Mouse (Mus musculus) limb, embryonic 11.5 days (tissue): ENCODE results near the gene Arhgef6. TPM values are rescaled to one million over a fixed set of nuclear protein-coding genes. Genes with fewer than 3 reads are reported as not detected.

ENCODE experiments used
- ATAC-seq: fragments of 200-750 bp; cut with Nextera tagmentation; 2 replicates; pipeline ENCODE4 v1.8.0; 2017; ENCODE audit warnings: low read depth; ENCODE audit not compliant: insufficient number of reproducible peaks, low FRiP score, low TSS enrichment
- DNase-seq: peaks from one replicate; pipeline ENCODE4 v3.0.0-alpha.2; 2015; ENCODE audit warnings: low spot score
- H3K27ac ChIP-seq: fragments of 300-500 bp; sonication (generic); replicated peaks from 2 replicates; pipeline ENCODE4 v1.5.1; 2014; ENCODE audit warnings: low read depth, mild to moderate bottlenecking, low read length
- H3K27me3 ChIP-seq: fragments of 300-500 bp; sonication (generic); 2 replicates; pipeline ENCODE4 v1.6.1; 2014; ENCODE audit warnings: mild to moderate bottlenecking, low read length, mixed read lengths; ENCODE audit not compliant: control insufficient read depth, insufficient read depth
- H3K36me3 ChIP-seq: fragments of 300-500 bp; sonication (generic); 2 replicates; pipeline ENCODE4 v1.6.1; 2014; ENCODE audit warnings: mild to moderate bottlenecking, low read length, moderate library complexity, mixed read lengths; ENCODE audit not compliant: control insufficient read depth, insufficient read depth
- H3K4me1 ChIP-seq: fragments of 300-500 bp; sonication (generic); 2 replicates; pipeline ENCODE4 v1.6.1; 2014; ENCODE audit warnings: low read length, mixed read lengths; ENCODE audit not compliant: control insufficient read depth, insufficient read depth
- H3K4me2 ChIP-seq: fragments of 300-500 bp; sonication (generic); 2 replicates; pipeline ENCODE4 v1.6.1; 2014; ENCODE audit warnings: low read depth, mild to moderate bottlenecking, moderate library complexity; ENCODE audit not compliant: severe bottlenecking
- H3K4me3 ChIP-seq: fragments of 300-500 bp; sonication (generic); 2 replicates; pipeline ENCODE4 v1.5.1; 2014; ENCODE audit warnings: low read depth, low read length
- H3K9ac ChIP-seq: fragments of 300-500 bp; sonication (generic); 2 replicates; pipeline ENCODE4 v1.6.1; 2014; ENCODE audit warnings: mild to moderate bottlenecking, low read length
- H3K9me3 ChIP-seq: fragments of 300-500 bp; sonication (generic); 2 replicates; pipeline ENCODE4 v1.6.1; 2016; ENCODE audit warnings: low read length; ENCODE audit not compliant: control insufficient read depth
- WGBS: fragments of 180-500 bp; shearing (Covaris S2); extraction: QIAGEN DNeasy Blood & Tissue Kit; methylation state at CpG from one replicate; pipeline ENCODE4 v1.1.7; 2014; 5-methylcytosine and 5-hydroxymethylcytosine counted together
- polyA plus RNA-seq: library from polyadenylated mRNA; unstranded; fragments of >200 nt; fragmentation: Nextera tagmentation; extraction: Ambion mirVana; gene quantifications from 2 replicates; pipeline ENCODE4 v1.2.1, GENCODE M21; 2014

Arhgef6 gene
- polyA plus RNA-seq, 1 experiment from 2014 or later: 2.9 TPM

DNA sequence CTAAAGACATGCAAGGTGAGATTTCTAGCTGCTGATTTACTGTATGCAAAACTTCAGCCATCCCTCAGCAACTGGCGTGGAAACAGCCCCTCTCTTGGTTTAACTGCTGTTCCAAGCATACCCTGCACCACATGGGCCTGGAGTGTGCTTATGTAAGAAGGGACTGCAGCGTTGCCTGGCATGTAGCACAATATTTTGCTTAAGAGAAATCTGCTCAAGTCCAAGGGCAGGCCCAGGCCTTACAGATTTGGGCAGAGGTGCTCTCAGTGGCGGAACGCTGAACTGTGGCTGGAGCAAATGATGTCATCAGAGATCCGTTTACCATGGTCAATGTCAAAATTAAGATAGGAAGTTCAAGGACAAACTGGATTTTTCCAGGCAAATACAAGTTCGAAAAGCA, 13.6 kb downstream of the Arhgef6 start:
- 81% methylated on average over 6 of the region's 6 CpGs for WGBS
- Histone ChIP-seq H3K27me3 (no peaks in the 10 kb centered on the region), H3K9ac (no peak overlapping the region), H3K9me3 (no peaks in the 10 kb centered on the region), H3K27ac (no peak overlapping the region), H3K4me3 (no peak overlapping the region), H3K4me1 (no peaks in the 10 kb centered on the region), H3K36me3 (no peaks in the 10 kb centered on the region), H3K4me2 (no peak overlapping the region)
- no peak for DNase-seq
- ATAC-seq: no peak

GRCm38 (mm10) chrX:57312066-57312465, 26.5 kb downstream of the Arhgef6 start:
- H3K36me3 ChIP-seq: no peaks in the 10 kb centered on the region
- H3K9ac ChIP-seq: no peak overlapping the region
- H3K4me3 ChIP-seq: no peak overlapping the region
- no peaks in the 10 kb centered on the region for H3K9me3 ChIP-seq
- H3K27ac ChIP-seq: no peak overlapping the region
- H3K27me3 ChIP-seq: no peaks in the 10 kb centered on the region
- 77% methylated on average over 5 of the region's 5 CpGs for WGBS
- DNase-seq (no peak), ATAC-seq (no peak)
- H3K4me1 ChIP-seq: no peaks in the 10 kb centered on the region
- H3K4me2 ChIP-seq: no peak overlapping the region

DNA sequence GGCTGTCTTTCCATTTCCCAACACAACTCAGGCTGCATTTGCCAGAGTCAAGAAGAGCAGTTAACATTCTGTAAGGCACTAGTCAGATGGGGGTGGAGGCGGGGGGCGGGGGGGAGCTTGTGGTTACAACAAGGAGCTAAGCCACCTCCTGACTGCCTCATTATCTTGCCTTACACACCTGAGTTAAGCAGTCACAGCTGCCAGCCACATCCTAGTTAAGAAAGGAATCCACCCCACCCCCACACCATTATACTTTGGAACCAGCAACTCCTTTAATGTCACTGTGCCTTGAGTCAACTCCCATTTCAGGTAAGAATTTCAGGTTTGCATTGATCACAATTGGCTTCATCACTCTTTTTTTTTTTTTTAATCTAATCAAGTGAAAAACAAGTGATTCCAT, 28.5 kb downstream of the Arhgef6 start:
- H3K9me3 ChIP-seq: no peaks in the 10 kb centered on the region
- H3K36me3 ChIP-seq: no peaks in the 10 kb centered on the region
- H3K4me3 ChIP-seq: no peak overlapping the region
- H3K27me3 ChIP-seq: no peaks in the 10 kb centered on the region
- no peak overlapping the region for H3K4me2 ChIP-seq
- H3K9ac ChIP-seq: no peak overlapping the region
- H3K27ac ChIP-seq: no peak overlapping the region
- WGBS: 43% methylated on average over 2 of the region's 2 CpGs
- no peak for DNase-seq
- no peak for ATAC-seq
- H3K4me1 ChIP-seq: no peaks in the 10 kb centered on the region

- H3K9ac ChIP-seq: no peak overlapping the region
- WGBS: 89% methylated on average over 6 of the region's 6 CpGs
- H3K27me3 ChIP-seq: no peaks in the 10 kb centered on the region
- ATAC-seq (no peak), DNase-seq (no peak)
- H3K4me3 ChIP-seq: no peak overlapping the region
- no peak overlapping the region for H3K4me2 ChIP-seq
- no peaks in the 10 kb centered on the region for H3K36me3 ChIP-seq
- H3K4me1 ChIP-seq: no peaks in the 10 kb centered on the region
- no peaks in the 10 kb centered on the region for H3K9me3 ChIP-seq
- no peak overlapping the region for H3K27ac ChIP-seq
Observed at GRCm38 (mm10) chrX:57306747-57307146, 31.8 kb downstream of the Arhgef6 start.

- Histone ChIP-seq H3K36me3 (no peaks in the 10 kb centered on the region), H3K9me3 (no peaks in the 10 kb centered on the region), H3K27ac (no peak overlapping the region), H3K4me3 (no peak overlapping the region), H3K4me1 (no peaks in the 10 kb centered on the region), H3K27me3 (no peaks in the 10 kb centered on the region), H3K4me2 (no peak overlapping the region), H3K9ac (no peak overlapping the region)
- DNase-seq (no peak), ATAC-seq (no peak)
- WGBS: 79% methylated on average over 3 of the region's 3 CpGs
Observed at GRCm38 (mm10) chrX:57304784-57305287, 33.7 kb downstream of the Arhgef6 start.

GRCm38 (mm10) chrX:57303188-57303878, 35.2 kb downstream of the Arhgef6 start:
- Histone ChIP-seq H3K4me1 (no peaks in the 10 kb centered on the region), H3K36me3 (no peaks in the 10 kb centered on the region), H3K4me2 (no peak overlapping the region), H3K27me3 (no peaks in the 10 kb centered on the region), H3K9me3 (no peaks in the 10 kb centered on the region), H3K9ac (no peak overlapping the region), H3K27ac (no peak overlapping the region), H3K4me3 (no peak overlapping the region)
- DNase-seq (no peak), ATAC-seq (no peak)
- 73% methylated on average over 8 of the region's 8 CpGs for WGBS

GRCm38 (mm10) chrX:57298946-57299345, 39.6 kb downstream of the Arhgef6 start:
- H3K4me1 ChIP-seq: no peaks in the 10 kb centered on the region
- no peak for DNase-seq
- H3K9me3 ChIP-seq: no peaks in the 10 kb centered on the region
- no peaks in the 10 kb centered on the region for H3K36me3 ChIP-seq
- no peak overlapping the region for H3K4me2 ChIP-seq
- 73% methylated on average over 7 of the region's 7 CpGs for WGBS
- H3K9ac ChIP-seq: no peak overlapping the region
- H3K4me3 ChIP-seq: no peak overlapping the region
- ATAC-seq: no peak
- no peak overlapping the region for H3K27ac ChIP-seq
- H3K27me3 ChIP-seq: no peaks in the 10 kb centered on the region

DNA sequence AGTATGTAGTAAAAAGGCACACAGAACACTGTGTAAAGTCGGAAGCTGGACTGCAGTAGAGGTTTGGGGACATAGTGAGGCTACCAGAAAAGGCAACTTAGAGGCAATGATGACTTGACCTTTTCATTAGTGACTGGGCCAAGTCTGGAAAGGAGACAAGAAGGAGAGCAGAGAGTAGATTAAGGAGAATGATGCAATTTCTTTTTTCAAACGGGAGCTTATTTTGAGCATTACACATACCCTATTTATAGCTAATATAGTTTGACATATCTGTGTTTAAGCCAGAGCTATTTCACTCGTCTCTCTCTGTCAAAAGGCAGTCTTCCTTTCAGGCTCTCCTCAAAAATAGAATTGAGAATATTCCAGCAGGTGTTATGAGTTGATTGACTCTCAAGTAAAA, 50.1 kb downstream of the Arhgef6 start:
- DNase-seq (no peak), ATAC-seq (no peak)
- Histone ChIP-seq H3K4me2 (no peak overlapping the region), H3K9me3 (no peaks in the 10 kb centered on the region), H3K27me3 (no peaks in the 10 kb centered on the region), H3K4me1 (no peaks in the 10 kb centered on the region), H3K4me3 (no peak overlapping the region), H3K9ac (no peak overlapping the region), H3K36me3 (no peaks in the 10 kb centered on the region), H3K27ac (no peak overlapping the region)
- WGBS: 79% methylated on average over 3 of the region's 3 CpGs

GRCm38 (mm10) chrX:57286281-57286680, 52.2 kb downstream of the Arhgef6 start:
- H3K27ac ChIP-seq: no peak overlapping the region
- no peak overlapping the region for H3K4me3 ChIP-seq
- DNase-seq: no peak
- H3K4me2 ChIP-seq: no peak overlapping the region
- no peaks in the 10 kb centered on the region for H3K4me1 ChIP-seq
- no peaks in the 10 kb centered on the region for H3K9me3 ChIP-seq
- WGBS: 68% methylated on average over 9 of the region's 9 CpGs
- no peak for ATAC-seq
- no peak overlapping the region for H3K9ac ChIP-seq
- no peaks in the 10 kb centered on the region for H3K36me3 ChIP-seq
- H3K27me3 ChIP-seq: no peaks in the 10 kb centered on the region
